Mouse (Mus musculus) hindbrain, postnatal 0 days (tissue): ENCODE measurements at regions not wholly inside any gene's neighbourhood (a gene's known extent, or its start where the extent isn't known, plus 50 kb on each side); places are given as distances from the start of the nearest gene placed in this dataset.
A peak's percentile ranks its signal among the peaks of the same experiment; 100 is the strongest.

Experiments
- ATAC-seq: fragments of 200-750 bp; cut with Nextera tagmentation; 2 replicates; pipeline ENCODE4 v1.8.0; 2017; ENCODE audit warnings: mild to moderate bottlenecking, moderate TSS enrichment, moderate library complexity
- DNase-seq: peaks from one replicate; pipeline ENCODE4 v3.0.0-alpha.2; 2015; ENCODE audit warnings: low spot score
- H3K27ac ChIP-seq: fragments of 300-500 bp; sonication (generic); 2 replicates; pipeline ENCODE4 v1.5.1; 2014; ENCODE audit warnings: mild to moderate bottlenecking
- H3K27me3 ChIP-seq: fragments of 300-500 bp; sonication (generic); 2 replicates; pipeline ENCODE4 v1.6.1; 2014; ENCODE audit warnings: low read length, mixed read lengths; ENCODE audit not compliant: insufficient read depth
- H3K36me3 ChIP-seq: fragments of 300-500 bp; sonication (generic); 2 replicates; pipeline ENCODE4 v1.6.1; 2014; ENCODE audit warnings: low read length, mixed read lengths; ENCODE audit not compliant: insufficient read depth
- H3K4me1 ChIP-seq: fragments of 300-500 bp; sonication (generic); 2 replicates; pipeline ENCODE4 v1.6.1; 2014; ENCODE audit warnings: antibody characterized with exemption, low read length, mixed read lengths; ENCODE audit not compliant: insufficient read depth
- H3K4me2 ChIP-seq: fragments of 300-500 bp; sonication (generic); 2 replicates; pipeline ENCODE4 v1.6.1; 2014; ENCODE audit warnings: low read depth, mild to moderate bottlenecking, low read length, moderate library complexity, mixed read lengths
- H3K4me3 ChIP-seq: fragments of 300-500 bp; sonication (generic); 2 replicates; pipeline ENCODE4 v1.5.1; 2014; ENCODE audit warnings: low read length
- H3K9ac ChIP-seq: fragments of 300-500 bp; sonication (generic); replicated peaks from 2 replicates; pipeline ENCODE4 v1.6.1; 2014; ENCODE audit warnings: mild to moderate bottlenecking, low read length, moderate library complexity, mixed read lengths
- H3K9me3 ChIP-seq: fragments of 300-500 bp; sonication (generic); 2 replicates; pipeline ENCODE4 v1.6.1; 2016; ENCODE audit warnings: low read length, mixed read lengths
- CTCF ChIP-seq: IDR thresholded peaks from 2 replicates; pipeline ENCODE4 v1.5.1; 2016; ENCODE audit warnings: antibody characterized with exemption, control low read depth, low read depth
- WGBS: fragments of 180-500 bp; shearing (Covaris S2); extraction: QIAGEN DNeasy Blood & Tissue Kit; methylation state at CpG from one replicate; pipeline ENCODE4 v1.1.7; 2014; 5-methylcytosine and 5-hydroxymethylcytosine counted together

DNA sequence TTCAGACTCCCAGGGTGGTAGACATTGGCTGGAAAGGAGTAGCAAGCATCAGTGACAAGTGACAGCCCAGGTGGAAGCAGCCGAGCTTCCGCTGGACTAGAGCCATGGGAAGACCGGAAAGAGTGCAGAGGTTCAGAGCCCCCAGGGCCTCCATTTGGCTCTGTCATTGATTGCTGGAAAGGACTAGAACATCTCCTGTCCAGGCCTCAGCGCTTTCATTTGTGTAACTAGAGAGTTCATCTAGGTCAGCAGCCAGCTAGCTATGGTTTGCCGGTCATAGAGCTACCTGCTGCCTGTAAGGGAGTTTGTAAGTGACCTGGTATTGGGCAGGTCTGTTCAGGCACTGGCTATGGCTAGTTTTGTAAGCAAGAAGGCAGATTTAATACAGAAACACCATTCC lies 134.3 kb downstream of the Gm10260 start:
- no peak for TF ChIP-seq CTCF
- no peak for ATAC-seq
- Histone ChIP-seq H3K4me3 (no peak overlapping the region), H3K27ac (no peak overlapping the region), H3K9me3 (no peaks in the 10 kb centered on the region), H3K4me2 (no peak overlapping the region), H3K27me3 (no peaks in the 10 kb centered on the region), H3K36me3 (no peaks in the 10 kb centered on the region), H3K4me1 (no peaks in the 10 kb centered on the region), H3K9ac (no peak overlapping the region)
- DNase-seq: no peak
- 81% methylated on average over 5 of the region's 5 CpGs for WGBS

DNA sequence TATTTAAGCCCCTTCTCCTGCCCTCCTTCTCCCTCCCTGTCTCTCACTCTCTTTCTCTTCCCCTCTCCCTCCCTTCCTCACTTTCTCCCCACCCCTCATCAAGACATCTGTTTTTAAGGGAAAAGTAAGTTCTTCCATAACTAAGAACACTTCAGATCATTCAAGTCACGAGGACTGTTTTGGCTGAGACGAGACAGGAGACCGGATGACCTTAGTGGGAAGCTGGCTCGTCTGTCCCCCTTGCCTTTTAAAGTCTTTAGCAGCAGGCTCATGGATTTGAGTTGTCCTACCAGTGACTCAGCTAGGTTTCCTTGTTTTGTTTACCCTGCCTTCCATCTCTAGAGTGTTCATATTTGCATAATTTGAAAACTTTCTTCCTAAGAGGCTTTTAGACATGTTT lies 135.0 kb downstream of the Gm10260 start:
- no peak for DNase-seq
- H3K27ac ChIP-seq: no peak overlapping the region
- no peak overlapping the region for H3K4me3 ChIP-seq
- no peaks in the 10 kb centered on the region for H3K27me3 ChIP-seq
- H3K9me3 ChIP-seq: no peaks in the 10 kb centered on the region
- ATAC-seq: no peak
- WGBS: 81% methylated on average over 4 of the region's 4 CpGs
- H3K4me1 ChIP-seq: no peaks in the 10 kb centered on the region
- no peaks in the 10 kb centered on the region for H3K36me3 ChIP-seq
- H3K4me2 ChIP-seq: no peak overlapping the region
- no peak overlapping the region for H3K9ac ChIP-seq
- TF ChIP-seq CTCF: no peak

DNA sequence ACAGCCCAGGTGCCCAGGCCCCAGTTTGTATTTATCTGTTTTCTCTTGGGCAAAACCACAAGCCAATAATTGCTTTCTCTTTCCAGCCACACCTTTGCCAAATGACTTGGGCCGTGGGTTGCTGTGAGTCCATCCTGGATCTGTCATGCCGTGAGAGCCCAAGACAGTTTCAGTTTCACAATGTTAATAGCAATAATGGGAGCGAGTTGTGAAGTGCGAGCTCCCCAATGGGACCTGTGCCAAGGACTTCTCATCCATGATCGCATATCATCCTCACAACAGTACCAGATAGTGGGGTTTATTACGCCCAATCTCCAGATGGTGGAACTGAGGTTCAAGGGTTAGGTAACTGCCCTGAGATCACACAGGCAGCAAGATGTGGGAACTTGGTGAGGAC lies 142.2 kb downstream of the Gm10260 start:
- DNase-seq (no peak), ATAC-seq (no peak)
- WGBS: 92% methylated on average over 6 of the region's 6 CpGs
- Histone ChIP-seq H3K9ac (no peak overlapping the region), H3K27ac (no peak overlapping the region), H3K4me2 (no peak overlapping the region), H3K4me3 (no peak overlapping the region), H3K36me3 (no peaks in the 10 kb centered on the region), H3K4me1 (no peaks in the 10 kb centered on the region), H3K9me3 (no peaks in the 10 kb centered on the region), H3K27me3 (no peaks in the 10 kb centered on the region)
- TF ChIP-seq CTCF: no peak

DNA sequence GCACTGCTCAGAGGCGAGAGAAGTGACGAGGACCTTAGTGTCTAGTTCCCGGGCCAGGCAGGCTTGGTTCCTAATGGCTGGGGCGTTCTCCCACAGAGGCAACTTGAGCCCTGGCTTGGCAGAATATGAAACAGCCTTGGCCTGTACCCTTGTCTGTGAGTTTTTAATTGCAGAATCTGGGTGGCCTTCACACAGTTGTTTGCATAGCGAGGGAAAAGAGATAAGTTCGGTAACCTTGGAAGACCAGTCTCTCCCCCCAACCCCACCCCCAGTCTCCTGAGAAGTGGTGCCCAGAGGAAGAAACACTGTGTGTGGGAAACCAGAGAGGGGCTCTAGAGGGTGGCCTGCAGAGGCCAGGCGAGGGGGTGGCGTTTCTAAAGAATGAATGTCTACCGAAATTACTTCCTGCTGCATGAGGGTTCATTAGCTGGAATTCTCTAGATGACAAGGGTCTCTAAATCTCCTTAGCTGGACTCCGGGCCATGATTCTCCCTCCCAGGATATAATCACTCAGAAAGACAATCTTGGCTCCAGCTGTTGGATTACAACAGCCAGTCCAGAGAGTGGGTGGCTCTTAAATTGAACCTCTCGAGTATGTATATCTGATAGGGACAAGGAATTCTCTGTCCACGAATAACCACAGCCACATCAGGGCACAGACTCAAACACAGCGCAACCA lies 142.8 kb downstream of the Gm10260 start:
- no peak overlapping the region for H3K9ac ChIP-seq
- H3K27me3 ChIP-seq: no peaks in the 10 kb centered on the region
- no peak for TF ChIP-seq CTCF
- no peak for DNase-seq
- WGBS: 76% methylated on average over 13 of the region's 13 CpGs
- H3K4me3 ChIP-seq: no peak overlapping the region
- no peak overlapping the region for H3K27ac ChIP-seq
- H3K9me3 ChIP-seq: no peaks in the 10 kb centered on the region
- no peaks in the 10 kb centered on the region for H3K36me3 ChIP-seq
- no peak for ATAC-seq
- H3K4me1 ChIP-seq: no peaks in the 10 kb centered on the region
- H3K4me2 ChIP-seq: no peak overlapping the region

DNA sequence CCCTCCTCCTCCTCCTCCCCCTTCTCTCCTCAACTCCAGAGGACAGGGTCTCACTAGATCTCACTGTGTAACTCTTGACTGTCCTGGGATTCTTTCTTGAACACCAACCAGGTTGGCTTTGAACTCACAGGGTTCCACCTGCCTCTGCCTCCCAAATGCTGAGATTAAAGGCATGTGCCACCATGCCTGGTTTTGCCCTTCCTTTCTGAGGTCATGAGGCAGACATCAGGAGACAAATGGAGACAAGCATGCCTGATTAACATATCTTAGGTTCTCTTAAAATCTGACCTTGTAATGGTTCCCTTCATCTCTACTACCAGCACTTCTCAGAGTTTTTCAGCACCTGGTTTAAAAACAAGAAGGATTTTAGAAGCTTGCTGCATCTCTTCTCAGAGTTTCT lies 143.5 kb downstream of the Gm10260 start:
- H3K27ac ChIP-seq: no peak overlapping the region
- H3K27me3 ChIP-seq: no peaks in the 10 kb centered on the region
- ATAC-seq (no peak), DNase-seq (no peak)
- H3K4me2 ChIP-seq: no peak overlapping the region
- H3K9me3 ChIP-seq: no peaks in the 10 kb centered on the region
- H3K4me3 ChIP-seq: no peak overlapping the region
- H3K36me3 ChIP-seq: no peaks in the 10 kb centered on the region
- no peak for TF ChIP-seq CTCF
- H3K4me1 ChIP-seq: no peaks in the 10 kb centered on the region
- no peak overlapping the region for H3K9ac ChIP-seq

DNA sequence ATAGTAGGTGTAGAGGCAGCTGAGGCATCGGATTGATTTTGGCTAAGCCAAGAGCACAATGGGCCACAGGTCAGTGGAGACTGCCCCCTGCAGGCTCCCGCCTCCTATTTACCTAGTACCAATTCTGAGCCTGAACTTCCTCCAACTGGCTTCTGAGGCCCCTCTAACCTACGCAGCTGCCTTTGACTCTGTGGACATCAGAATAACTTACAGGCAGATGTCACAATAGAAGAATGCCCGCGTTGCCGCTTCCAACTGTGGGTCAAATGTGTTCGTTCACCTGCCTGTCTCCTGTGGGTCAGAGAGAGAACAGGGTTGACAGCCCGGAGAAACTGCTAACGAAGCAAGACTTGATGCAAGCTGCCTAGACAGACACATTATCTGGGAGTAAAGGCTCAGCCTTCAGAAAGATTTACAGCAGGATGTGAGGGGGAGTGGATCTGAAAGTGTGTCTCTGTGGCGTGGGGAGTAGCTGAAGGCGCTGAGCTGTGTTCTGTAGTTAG lies 153.2 kb downstream of the Gm10260 start:
- H3K4me3 ChIP-seq: no peak overlapping the region
- no peaks in the 10 kb centered on the region for H3K9me3 ChIP-seq
- H3K4me2 ChIP-seq: no peak overlapping the region
- DNase-seq (peak; percentile 47), ATAC-seq (no peak)
- H3K27me3 ChIP-seq: no peaks in the 10 kb centered on the region
- no peak overlapping the region for H3K27ac ChIP-seq
- H3K36me3 ChIP-seq: no peaks in the 10 kb centered on the region
- peak; percentile 57 for TF ChIP-seq CTCF
- no peak overlapping the region for H3K9ac ChIP-seq
- H3K4me1 ChIP-seq: 0 out of 2 replicates have a peak, but pooled peaks cover 4% of the 10 kb centered on the region
- WGBS: 29% methylated on average over 11 of the region's 11 CpGs

DNA sequence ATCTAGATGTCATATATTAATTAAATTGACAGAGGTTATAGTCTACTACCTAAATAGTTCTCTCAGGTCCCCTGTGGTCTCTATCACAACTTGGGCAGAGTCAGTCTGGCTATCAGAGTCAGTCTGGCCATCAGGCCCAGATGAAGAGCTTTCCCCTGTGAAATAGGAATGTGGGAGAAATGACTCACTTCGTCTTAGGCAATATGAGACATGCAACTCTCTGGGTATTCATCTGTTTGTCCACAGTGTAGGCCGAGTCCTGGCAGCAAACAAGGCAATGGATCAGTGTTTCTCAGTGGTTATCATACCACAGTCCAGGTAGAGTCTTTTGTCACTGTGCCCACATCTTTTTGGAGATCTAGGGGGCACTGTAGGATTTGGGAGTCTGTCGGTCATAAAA lies 156.0 kb downstream of the Gm10260 start:
- ATAC-seq (no peak), DNase-seq (no peak)
- H3K4me1 ChIP-seq: 0 out of 2 replicates have a peak, but pooled peaks cover 4% of the 10 kb centered on the region
- no peak overlapping the region for H3K9ac ChIP-seq
- H3K27ac ChIP-seq: no peak overlapping the region
- no peaks in the 10 kb centered on the region for H3K27me3 ChIP-seq
- no peaks in the 10 kb centered on the region for H3K9me3 ChIP-seq
- no peak overlapping the region for H3K4me3 ChIP-seq
- 87% methylated on average over 3 of the region's 3 CpGs for WGBS
- H3K36me3 ChIP-seq: no peaks in the 10 kb centered on the region
- TF ChIP-seq CTCF: no peak
- no peak overlapping the region for H3K4me2 ChIP-seq
